ENCODE assay signal across 11 mouse cellular contexts in the genomic region with DNA sequence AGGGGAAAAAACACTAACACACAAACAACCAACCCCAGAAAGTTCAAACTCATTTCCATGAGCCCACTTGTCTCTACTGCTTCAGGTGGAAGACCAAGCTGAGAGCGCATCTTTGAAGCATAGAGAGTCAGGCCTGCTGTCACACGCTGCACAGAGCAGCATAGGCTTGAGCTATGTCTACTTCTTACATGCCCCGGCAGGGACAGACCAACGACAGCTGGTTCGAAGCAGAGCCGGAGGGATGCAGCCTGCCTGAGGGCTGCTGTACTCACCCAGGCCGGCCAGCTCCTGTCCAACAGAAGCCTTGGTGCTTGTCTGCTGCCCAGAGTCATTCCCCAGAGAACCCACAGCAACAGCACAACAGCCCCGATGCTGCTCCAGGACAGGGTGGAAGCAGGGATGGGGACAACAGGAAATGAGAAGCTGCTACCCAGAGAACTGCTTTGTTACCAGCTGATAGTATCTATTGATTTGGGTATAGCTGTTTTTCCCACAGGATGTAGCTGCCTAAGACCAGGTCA.
"Had no signal": no experiment of that assay in that cellular context is flagged by ENCODE, and none has a peak within 500 bp of the region (broad histone marks: within the 10 kb centered on the region; RNA-seq: fewer than 3 reads in every experiment).

No protein-coding gene starts in this region.

- H3K4me1 ChIP-seq: kidney, embryonic 15.5 days had no signal

- H3K9ac ChIP-seq: kidney, embryonic 15.5 days; limb, embryonic 13.5 days; liver, embryonic 14.5 days; midbrain, embryonic 12.5 days; neural tube, embryonic 15.5 days had no signal

- H3K4me2 ChIP-seq: kidney, embryonic 15.5 days; limb, embryonic 13.5 days; midbrain, embryonic 12.5 days; neural tube, embryonic 15.5 days had no signal

- H3K4me3 ChIP-seq: kidney, embryonic 15.5 days; layer of hippocampus, adult 2 months; limb, embryonic 13.5 days; midbrain, embryonic 12.5 days; myocyte; neural tube, embryonic 15.5 days had no signal

- H3K27me3 ChIP-seq: kidney, embryonic 15.5 days; limb, embryonic 13.5 days; midbrain, embryonic 12.5 days; neural tube, embryonic 15.5 days had no signal

- DNase-seq: lung, adult 18-20 months; right cerebral cortex, adult 18-20 months; right cerebral cortex, postnatal 25 days; thymus, postnatal 14 days had no signal

- H3K27ac ChIP-seq: kidney, embryonic 15.5 days; layer of hippocampus, adult 2 months; limb, embryonic 13.5 days; liver, embryonic 14.5 days; neural tube, embryonic 15.5 days had no signal

- H3K9me3 ChIP-seq: kidney, embryonic 15.5 days; neural tube, embryonic 15.5 days had no signal
